Mouse (Mus musculus): Measurements from ENCODE around the gene Hoxa7.

Gene Hoxa7

GRCm38 (mm10) chr6:52226569-52227257 is 5.1 kb upstream of the Hoxa7 start:
- DNase-seq (ENCODE audit: low spot score): no peak

- DNase-seq (ENCODE audit: low spot score): peak; percentile 82
Observed at GRCm38 (mm10) chr6:52225612-52226568, 4.2 kb upstream of the Hoxa7 start.

GRCm38 (mm10) chr6:52224895-52225611 is 3.4 kb upstream of the Hoxa7 start:
- DNase-seq (ENCODE audit: low spot score): no peak

- no peak for DNase-seq (ENCODE audit: low spot score)
Observed at GRCm38 (mm10) chr6:52223939-52224760, 2.5 kb upstream of the Hoxa7 start.

- no peak for DNase-seq (ENCODE audit: low spot score)
Observed at GRCm38 (mm10) chr6:52222729-52223128, 1.1 kb upstream of the Hoxa7 start.

- DNase-seq (ENCODE audit: low spot score): no peak
Observed at GRCm38 (mm10) chr6:52221993-52222685, 485 bp upstream of the Hoxa7 start.

- no peak for DNase-seq (ENCODE audit: low spot score)
Observed at GRCm38 (mm10) chr6:52220865-52221310, 766 bp downstream of the Hoxa7 start.

- DNase-seq (ENCODE audit: low spot score): no peak
Observed at GRCm38 (mm10) chr6:52220003-52220864, 1.4 kb downstream of the Hoxa7 start.

- no peak for DNase-seq (ENCODE audit: low spot score)
Observed at GRCm38 (mm10) chr6:52219234-52219942, 2.3 kb downstream of the Hoxa7 start.

GRCm38 (mm10) chr6:52218643-52219215 is 2.9 kb downstream of the Hoxa7 start:
- no peak for DNase-seq (ENCODE audit: low spot score)

GRCm38 (mm10) chr6:52217895-52218642 is 3.6 kb downstream of the Hoxa7 start:
- DNase-seq (ENCODE audit: low spot score): no peak

GRCm38 (mm10) chr6:52217459-52217768 is 4.2 kb downstream of the Hoxa7 start:
- peak; percentile 91 for DNase-seq (ENCODE audit: low spot score)

- DNase-seq (ENCODE audit: low spot score): no peak
Observed at GRCm38 (mm10) chr6:52216691-52217458, 4.8 kb downstream of the Hoxa7 start.

- no peak for DNase-seq (ENCODE audit: low spot score)
Observed at GRCm38 (mm10) chr6:52215771-52216535, 5.7 kb downstream of the Hoxa7 start.

GRCm38 (mm10) chr6:52215070-52215469 is 6.6 kb downstream of the Hoxa7 start:
- no peak for DNase-seq (ENCODE audit: low spot score)

GRCm38 (mm10) chr6:52214271-52214670 is 7.4 kb downstream of the Hoxa7 start:
- no peak for DNase-seq (ENCODE audit: low spot score)
